Mouse (Mus musculus): ENCODE results near the gene Rnps1. TPM values are rescaled to one million over a fixed set of nuclear protein-coding genes. Genes with fewer than 3 reads are reported as not detected.
A peak's percentile ranks its signal among the peaks of the same experiment; 100 is the strongest.

The Rnps1 gene
- polyA plus RNA-seq, 1 experiment from 2014 or later = 240 TPM

GRCm38 (mm10) chr17:24469910-24470602 is 55.7 kb downstream of the Rnps1 start, which contains the start of the genes E4f1 and Pgp:
E4f1 (minus strand) TSS chr17:24470313.
Pgp (plus strand) TSS chr17:24470392.
- peak; percentile 98 for DNase-seq (ENCODE audit: low spot score)

- DNase-seq (ENCODE audit: low spot score) = no peak
These were observed 56.5 kb downstream of the Rnps1 start for GRCm38 (mm10) chr17:24470701-24471527.

GRCm38 (mm10) chr17:24472512-24472911 is 58.1 kb downstream of the Rnps1 start:
- no peak for DNase-seq (ENCODE audit: low spot score)

GRCm38 (mm10) chr17:24473612-24474275 is 59.4 kb downstream of the Rnps1 start, which contains the start of gene Bricd5:
Bricd5 (plus strand) TSS chr17:24473884.
- no peak for DNase-seq (ENCODE audit: low spot score)

GRCm38 (mm10) chr17:24474557-24474956 is 60.2 kb downstream of the Rnps1 start:
- DNase-seq (ENCODE audit: low spot score) = no peak

Other genes with a start within 250 kb of the Rnps1 start
- 506 and 523 TPM in 2 replicates for gene Atp6v0c, start 244.9 kb upstream of the Rnps1 start, polyA plus RNA-seq (2015; fragmentation: Nextera tagmentation; extraction: Ambion mirVana)
- gene Tbc1d24, start 209.0 kb upstream of the Rnps1 start, polyA plus RNA-seq (2015; fragmentation: Nextera tagmentation; extraction: Ambion mirVana) = 1.4 and 1.5 TPM in 2 replicates
- gene Ntn3, start 205.0 kb upstream of the Rnps1 start, polyA plus RNA-seq (2015; fragmentation: Nextera tagmentation; extraction: Ambion mirVana) = 0.19 and 0.29 TPM in 2 replicates
- 6.9 and 8.0 TPM in 2 replicates for gene Tedc2, start 193.7 kb upstream of the Rnps1 start, polyA plus RNA-seq (2015; fragmentation: Nextera tagmentation; extraction: Ambion mirVana)
- 63.0 and 74.3 TPM in 2 replicates for gene Ccnf, start 163.1 kb upstream of the Rnps1 start, polyA plus RNA-seq (2015; fragmentation: Nextera tagmentation; extraction: Ambion mirVana)
- gene Abca17, start 63.5 kb upstream of the Rnps1 start, polyA plus RNA-seq (2015; fragmentation: Nextera tagmentation; extraction: Ambion mirVana) = not detected in 2 replicates
- gene Abca3, start 62.6 kb upstream of the Rnps1 start, polyA plus RNA-seq (2015; fragmentation: Nextera tagmentation; extraction: Ambion mirVana) = 5.6 and 8.1 TPM in 2 replicates
- gene Eci1, start 12.1 kb downstream of the Rnps1 start, polyA plus RNA-seq (2015; fragmentation: Nextera tagmentation; extraction: Ambion mirVana) = 23.2 and 31.3 TPM in 2 replicates
- 1.7 and 1.9 TPM in 2 replicates for gene Dnase1l2, start 28.5 kb downstream of the Rnps1 start, polyA plus RNA-seq (2015; fragmentation: Nextera tagmentation; extraction: Ambion mirVana)
- 12.2 and 24.5 TPM in 2 replicates for gene E4f1, start 55.7 kb downstream of the Rnps1 start, polyA plus RNA-seq (2015; fragmentation: Nextera tagmentation; extraction: Ambion mirVana)
- gene Pgp, start 55.8 kb downstream of the Rnps1 start, polyA plus RNA-seq (2015; fragmentation: Nextera tagmentation; extraction: Ambion mirVana) = 55.7 and 57.4 TPM in 2 replicates
- gene Bricd5, start 59.3 kb downstream of the Rnps1 start, polyA plus RNA-seq (2015; fragmentation: Nextera tagmentation; extraction: Ambion mirVana) = 0.18 TPM in 1 of 2 replicates, not detected in the other
- gene Mlst8, start 64.5 kb downstream of the Rnps1 start, polyA plus RNA-seq (2015; fragmentation: Nextera tagmentation; extraction: Ambion mirVana) = 18.6 and 19.2 TPM in 2 replicates
- gene Caskin1, start 74.0 kb downstream of the Rnps1 start, polyA plus RNA-seq (2015; fragmentation: Nextera tagmentation; extraction: Ambion mirVana) = 0.10 and 0.19 TPM in 2 replicates
- 59.9 and 64.3 TPM in 2 replicates for gene Traf7, start 113.4 kb downstream of the Rnps1 start, polyA plus RNA-seq (2015; fragmentation: Nextera tagmentation; extraction: Ambion mirVana)
- gene Rab26, start 119.6 kb downstream of the Rnps1 start, polyA plus RNA-seq (2015; fragmentation: Nextera tagmentation; extraction: Ambion mirVana) = 1.5 and 2.4 TPM in 2 replicates
- 4.6 and 6.4 TPM in 2 replicates for gene Pkd1, start 135.3 kb downstream of the Rnps1 start, polyA plus RNA-seq (2015; fragmentation: Nextera tagmentation; extraction: Ambion mirVana)
- gene Tsc2, start 218.1 kb downstream of the Rnps1 start, polyA plus RNA-seq (2015; fragmentation: Nextera tagmentation; extraction: Ambion mirVana) = 25.0 and 26.0 TPM in 2 replicates
- 8.2 and 10.4 TPM in 2 replicates for gene Nthl1, start 218.1 kb downstream of the Rnps1 start, polyA plus RNA-seq (2015; fragmentation: Nextera tagmentation; extraction: Ambion mirVana)
- gene Slc9a3r2, start 235.8 kb downstream of the Rnps1 start, polyA plus RNA-seq (2015; fragmentation: Nextera tagmentation; extraction: Ambion mirVana) = 11.3 and 11.9 TPM in 2 replicates
- gene Npw, start 243.9 kb downstream of the Rnps1 start, polyA plus RNA-seq (2015; fragmentation: Nextera tagmentation; extraction: Ambion mirVana) = 0.21 TPM in 1 of 2 replicates, not detected in the other

All from thymus, postnatal 0 days (tissue).